Comparison of ENCODE assay signal across 1 mouse cellular context in the genomic region with DNA sequence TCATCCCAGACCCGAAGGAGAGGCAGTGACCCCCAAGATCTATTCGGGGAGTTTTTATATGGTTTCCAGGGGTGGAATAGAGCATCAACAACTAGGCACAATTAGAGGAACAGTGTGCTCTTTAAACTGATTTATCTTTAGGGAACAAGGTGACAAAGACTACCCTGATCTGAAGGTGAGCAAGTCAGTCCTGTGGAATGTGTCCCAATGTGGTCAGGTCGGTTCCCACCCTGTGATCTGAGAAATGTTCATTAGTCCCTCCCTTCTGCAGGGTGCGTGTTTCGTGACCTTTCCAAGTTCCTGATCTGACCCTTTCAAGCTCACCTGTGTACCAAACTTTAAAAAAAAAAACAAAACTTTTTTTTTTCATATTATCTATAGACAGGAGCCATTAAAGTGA.
TF ChIP-seq lines count a peak whose summit lies in the region.

No protein-coding gene starts in this region.

TF ChIP-seq in ES-E14, 5 proteins besides CTCF, POLR2A, EP300 and RAD21:
- TF ChIP-seq MAFK (IDR thresholded peaks at IDR 0.05; ENCODE audit: insufficient read depth, low read depth, low read length) (no peak), HCFC1 (IDR thresholded peaks at IDR 0.05; ENCODE audit: borderline replicate concordance, insufficient read depth, low read length) (no peak), ZNF384 (IDR thresholded peaks at IDR 0.05; ENCODE audit: low read depth, low read length) (no peak), ZC3H11A (IDR thresholded peaks at IDR 0.05; ENCODE audit: borderline replicate concordance, low read depth, low read length) (no peak), CHD2 (IDR thresholded peaks at IDR 0.05; ENCODE audit: low read depth, low read length) (no peak)
